Mouse (Mus musculus): ENCODE measurements around the gene Dgat2l6.

Gene Dgat2l6

GRCm38 (mm10) chrX:100524471-100524870, at the start of gene Dgat2l6:
Gene Dgat2l6 (plus strand): TSS chrX:100524838.
- in situ Hi-C loops (cut with MboI; ENCODE audit: low pct_unique_long_range_greater_than_20kb in 1 of 2, low sequenced_read_pairs in 2 of 2, unreplicated experiment in 1 of 2), result no loop called here

- in situ Hi-C loops (cut with MboI; ENCODE audit: low pct_unique_long_range_greater_than_20kb in 1 of 2, low sequenced_read_pairs in 2 of 2, unreplicated experiment in 1 of 2), result no loop called here
Measured at GRCm38 (mm10) chrX:100475569-100476223, 48.9 kb upstream of the Dgat2l6 start.

GRCm38 (mm10) chrX:100480317-100480716, 44.3 kb upstream of the Dgat2l6 start:
- in situ Hi-C loops (cut with MboI; ENCODE audit: low pct_unique_long_range_greater_than_20kb in 1 of 2, low sequenced_read_pairs in 2 of 2, unreplicated experiment in 1 of 2), result no loop called here

- in situ Hi-C loops (cut with MboI; ENCODE audit: low pct_unique_long_range_greater_than_20kb in 1 of 2, low sequenced_read_pairs in 2 of 2, unreplicated experiment in 1 of 2), result no loop called here
Measured at GRCm38 (mm10) chrX:100493500-100494067, 31.1 kb upstream of the Dgat2l6 start.

- in situ Hi-C loops (cut with MboI; ENCODE audit: low pct_unique_long_range_greater_than_20kb in 1 of 2, low sequenced_read_pairs in 2 of 2, unreplicated experiment in 1 of 2), result no loop called here
Measured at GRCm38 (mm10) chrX:100494068-100494978, 30.3 kb upstream of the Dgat2l6 start, which contains the start of gene Igbp1. Gene Igbp1 (plus strand): TSS chrX:100494291.

GRCm38 (mm10) chrX:100504175-100504851, 20.3 kb upstream of the Dgat2l6 start:
- in situ Hi-C loops (cut with MboI; ENCODE audit: low pct_unique_long_range_greater_than_20kb in 1 of 2, low sequenced_read_pairs in 2 of 2, unreplicated experiment in 1 of 2), result no loop called here

- in situ Hi-C loops (cut with MboI; ENCODE audit: low pct_unique_long_range_greater_than_20kb in 1 of 2, low sequenced_read_pairs in 2 of 2, unreplicated experiment in 1 of 2), result no loop called here
Measured at GRCm38 (mm10) chrX:100508164-100508563, 16.5 kb upstream of the Dgat2l6 start.

GRCm38 (mm10) chrX:100509921-100510320, 14.7 kb upstream of the Dgat2l6 start:
- in situ Hi-C loops (cut with MboI; ENCODE audit: low pct_unique_long_range_greater_than_20kb in 1 of 2, low sequenced_read_pairs in 2 of 2, unreplicated experiment in 1 of 2), result no loop called here

- in situ Hi-C loops (cut with MboI; ENCODE audit: low pct_unique_long_range_greater_than_20kb in 1 of 2, low sequenced_read_pairs in 2 of 2, unreplicated experiment in 1 of 2), result no loop called here
Measured at GRCm38 (mm10) chrX:100516683-100517082, 8.0 kb upstream of the Dgat2l6 start.

GRCm38 (mm10) chrX:100517626-100518025, 7.0 kb upstream of the Dgat2l6 start:
- in situ Hi-C loops (cut with MboI; ENCODE audit: low pct_unique_long_range_greater_than_20kb in 1 of 2, low sequenced_read_pairs in 2 of 2, unreplicated experiment in 1 of 2), result no loop called here

GRCm38 (mm10) chrX:100518532-100518931, 6.1 kb upstream of the Dgat2l6 start:
- in situ Hi-C loops (cut with MboI; ENCODE audit: low pct_unique_long_range_greater_than_20kb in 1 of 2, low sequenced_read_pairs in 2 of 2, unreplicated experiment in 1 of 2), result no loop called here

GRCm38 (mm10) chrX:100556026-100556425, 31.4 kb downstream of the Dgat2l6 start:
- in situ Hi-C loops (cut with MboI; ENCODE audit: low pct_unique_long_range_greater_than_20kb in 1 of 2, low sequenced_read_pairs in 2 of 2, unreplicated experiment in 1 of 2), result no loop called here

GRCm38 (mm10) chrX:100565696-100566095, 41.1 kb downstream of the Dgat2l6 start:
- in situ Hi-C loops (cut with MboI; ENCODE audit: low pct_unique_long_range_greater_than_20kb in 1 of 2, low sequenced_read_pairs in 2 of 2, unreplicated experiment in 1 of 2), result no loop called here

GRCm38 (mm10) chrX:100571951-100572350, 47.3 kb downstream of the Dgat2l6 start, which contains the start of gene Awat1:
Gene Awat1 (plus strand): TSS chrX:100572251.
- in situ Hi-C loops (cut with MboI; ENCODE audit: low pct_unique_long_range_greater_than_20kb in 1 of 2, low sequenced_read_pairs in 2 of 2, unreplicated experiment in 1 of 2), result no loop called here

GRCm38 (mm10) chrX:100594791-100595190, 70.2 kb downstream of the Dgat2l6 start, which contains the start of gene P2ry4:
Gene P2ry4 (minus strand): TSS chrX:100594869.
- in situ Hi-C loops (cut with MboI; ENCODE audit: low pct_unique_long_range_greater_than_20kb in 1 of 2, low sequenced_read_pairs in 2 of 2, unreplicated experiment in 1 of 2), result no loop called here
